Mouse (Mus musculus) T-helper 1 cell (primary cell): ENCODE data around the gene Trnt1.

Source experiments
- in situ Hi-C: fragments of 300-600 bp; cut with MboI, MseI; formaldehyde crosslinking; loops from one replicate; pipeline ENCODE4 v1.15.1; 2025; ENCODE audit warnings: high pct_unique_total_duplicates

Gene Trnt1

DNA sequence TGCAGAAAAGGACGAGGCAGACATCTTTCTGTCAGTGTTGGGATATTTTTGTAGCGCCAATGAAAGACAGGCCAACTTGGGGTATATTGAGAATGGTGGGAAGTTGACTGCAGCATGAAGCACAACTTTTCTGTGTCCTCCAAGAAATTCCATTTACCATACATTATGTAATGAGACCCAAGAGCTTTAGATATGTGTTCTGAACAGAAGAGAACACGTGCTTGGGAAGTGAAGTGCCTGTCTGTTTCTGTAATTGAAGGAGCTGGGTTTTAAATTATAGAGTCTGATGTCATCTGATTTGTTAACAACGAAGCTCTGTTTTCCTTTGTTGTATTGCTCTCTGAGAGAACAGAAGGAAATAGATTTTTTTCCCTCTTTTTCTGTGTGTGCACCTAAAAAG, 1.1 kb downstream of the Trnt1 start:
- in situ Hi-C loops = no loop called here

DNA sequence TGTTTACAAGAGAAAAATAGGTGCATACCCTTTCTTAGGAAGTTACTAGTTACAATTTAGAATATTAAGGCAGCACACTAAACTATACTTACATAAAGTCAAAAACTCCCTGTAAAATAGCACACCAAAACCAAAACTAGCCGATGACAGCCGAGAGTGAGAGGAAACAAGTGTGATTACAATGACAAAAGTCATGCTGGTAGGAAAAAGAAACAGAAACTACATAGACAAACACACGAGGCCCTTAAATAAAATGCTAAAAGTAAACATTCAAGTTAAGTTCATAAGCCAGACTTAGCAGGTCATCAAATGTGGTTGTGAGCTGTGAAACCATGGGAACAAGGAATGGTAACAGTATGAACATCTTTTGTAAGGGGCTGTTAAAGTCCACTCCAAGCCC, 18.2 kb downstream of the Trnt1 start:
- in situ Hi-C loops = loop anchor here (25.0 kb wide), 2 partner anchors 1600 to 2000 kb away; partner anchors contain the start of gene Arl8b

DNA sequence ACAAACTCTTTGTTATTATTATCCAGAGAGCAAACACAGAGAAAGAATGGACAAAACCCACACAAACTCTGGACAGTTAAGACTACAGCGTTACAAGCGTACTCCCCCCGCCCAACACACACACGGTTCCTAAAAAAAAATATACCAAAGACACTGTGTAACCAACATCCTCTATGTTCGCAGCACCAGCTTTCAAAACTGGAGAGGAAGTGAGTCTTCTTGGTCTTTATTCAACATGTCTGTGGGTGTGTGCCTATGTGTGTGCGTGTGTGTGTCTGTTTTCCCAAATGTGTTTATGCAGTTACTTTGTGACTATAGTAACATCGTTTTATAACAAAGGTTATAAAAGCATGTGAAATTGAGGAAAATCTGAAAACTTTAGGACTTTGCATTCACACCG, 22.5 kb downstream of the Trnt1 start:
- in situ Hi-C loops = loop anchor here (5.0 to 25.0 kb wide), 4 partner anchors 1271 to 1996 kb away; partner anchors contain the start of gene Arl8b

DNA sequence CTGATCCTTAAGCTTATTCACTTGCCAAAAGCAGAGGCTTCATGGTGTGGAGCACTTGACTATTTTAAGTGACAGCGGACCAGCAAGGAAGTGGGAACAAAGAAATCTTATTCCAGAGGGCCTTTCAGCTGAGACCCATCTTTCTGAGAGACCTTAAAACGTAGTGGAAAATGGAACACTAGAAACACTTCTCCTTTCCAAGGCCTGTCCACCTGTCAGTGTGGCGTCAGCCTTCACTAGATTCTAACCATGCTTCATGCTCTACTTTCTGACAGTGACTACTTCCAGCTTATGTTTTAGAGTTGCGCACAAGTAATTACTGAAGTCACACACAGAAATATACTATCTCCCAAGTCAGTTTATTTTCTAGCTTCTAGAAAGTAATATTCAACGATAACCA, 23.6 kb downstream of the Trnt1 start:
- in situ Hi-C loops = loop anchor here (5.0 to 25.0 kb wide), 4 partner anchors 1270 to 1995 kb away; partner anchors contain the start of gene Arl8b

DNA sequence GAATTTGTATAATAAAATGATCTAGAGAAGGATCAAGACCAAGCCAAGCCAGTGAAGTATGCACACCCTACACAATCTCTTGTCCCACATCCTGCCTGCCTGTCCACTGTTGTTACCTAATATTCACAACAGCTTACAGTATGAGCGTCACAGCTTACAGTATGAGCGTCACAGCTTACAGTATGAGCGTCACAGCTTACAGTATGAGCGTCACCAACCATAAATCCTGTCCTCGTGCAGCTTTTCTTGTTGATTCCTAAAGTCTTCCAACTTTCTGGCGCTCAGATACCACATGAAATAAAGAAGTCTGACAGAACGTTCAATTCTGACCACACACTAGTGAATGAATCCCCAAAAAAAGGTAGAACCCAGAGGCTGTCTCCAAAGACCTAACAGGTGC, 24.2 kb downstream of the Trnt1 start:
- in situ Hi-C loops = loop anchor here (5.0 to 25.0 kb wide), 4 partner anchors 1269 to 1994 kb away; partner anchors contain the start of gene Arl8b

DNA sequence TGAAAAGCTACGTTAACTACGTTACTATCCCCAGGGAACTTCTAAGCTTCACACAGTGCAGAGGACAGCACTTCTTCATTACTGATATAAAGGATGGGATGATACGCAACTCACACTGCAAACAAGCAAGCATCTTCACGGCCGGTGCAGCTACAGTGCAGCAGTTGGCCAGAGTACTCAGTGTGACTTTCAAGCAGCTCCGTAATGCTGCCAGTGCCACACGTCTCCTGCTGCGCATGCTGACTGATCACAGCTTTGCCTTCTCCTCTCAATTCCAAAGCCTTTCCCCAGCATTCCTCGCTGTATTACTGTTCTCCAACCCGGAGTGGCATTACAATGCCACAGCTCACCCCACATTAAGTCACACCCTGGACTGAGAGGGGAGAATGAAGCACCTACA, 24.7 kb downstream of the Trnt1 start:
- in situ Hi-C loops = loop anchor here (5.0 to 25.0 kb wide), 4 partner anchors 1269 to 1994 kb away; partner anchors contain the start of gene Arl8b

DNA sequence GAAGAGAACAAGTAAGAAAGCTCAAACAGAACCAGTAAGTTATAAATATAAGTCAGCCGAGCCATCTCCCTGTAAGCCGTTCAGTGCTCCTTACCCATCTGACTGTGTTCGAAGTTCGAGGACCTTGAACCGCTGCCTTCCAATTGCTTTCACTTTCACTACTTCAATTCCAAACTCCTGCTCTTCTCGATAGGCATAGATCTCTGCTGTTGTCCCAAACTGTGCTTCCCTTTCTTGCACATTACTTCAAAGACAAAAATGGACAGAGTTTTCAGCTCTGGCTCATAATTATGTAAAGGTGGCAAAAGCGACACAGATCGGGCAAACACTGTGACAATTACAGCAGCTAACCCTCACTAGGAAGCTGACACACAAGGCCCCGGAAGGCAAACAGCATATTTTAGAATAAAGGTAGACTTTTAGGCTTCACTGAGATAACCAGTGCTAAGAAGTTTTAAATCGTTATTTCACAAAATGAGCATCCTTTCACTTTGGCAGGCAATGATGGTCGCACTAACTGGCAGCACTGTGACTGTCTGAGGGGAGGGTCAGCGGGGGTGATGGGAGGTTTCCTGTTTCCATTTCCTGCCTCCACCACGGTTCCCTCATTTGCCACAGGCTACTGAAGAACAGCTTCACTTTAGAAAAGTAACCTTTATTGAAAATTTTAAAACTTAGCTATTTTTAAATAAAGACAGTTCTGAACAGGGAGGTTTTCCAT, 25.3 kb downstream of the Trnt1 start:
- in situ Hi-C loops = loop anchor here (5.0 to 25.0 kb wide), 4 partner anchors 1268 to 1993 kb away; partner anchors contain the start of gene Arl8b

DNA sequence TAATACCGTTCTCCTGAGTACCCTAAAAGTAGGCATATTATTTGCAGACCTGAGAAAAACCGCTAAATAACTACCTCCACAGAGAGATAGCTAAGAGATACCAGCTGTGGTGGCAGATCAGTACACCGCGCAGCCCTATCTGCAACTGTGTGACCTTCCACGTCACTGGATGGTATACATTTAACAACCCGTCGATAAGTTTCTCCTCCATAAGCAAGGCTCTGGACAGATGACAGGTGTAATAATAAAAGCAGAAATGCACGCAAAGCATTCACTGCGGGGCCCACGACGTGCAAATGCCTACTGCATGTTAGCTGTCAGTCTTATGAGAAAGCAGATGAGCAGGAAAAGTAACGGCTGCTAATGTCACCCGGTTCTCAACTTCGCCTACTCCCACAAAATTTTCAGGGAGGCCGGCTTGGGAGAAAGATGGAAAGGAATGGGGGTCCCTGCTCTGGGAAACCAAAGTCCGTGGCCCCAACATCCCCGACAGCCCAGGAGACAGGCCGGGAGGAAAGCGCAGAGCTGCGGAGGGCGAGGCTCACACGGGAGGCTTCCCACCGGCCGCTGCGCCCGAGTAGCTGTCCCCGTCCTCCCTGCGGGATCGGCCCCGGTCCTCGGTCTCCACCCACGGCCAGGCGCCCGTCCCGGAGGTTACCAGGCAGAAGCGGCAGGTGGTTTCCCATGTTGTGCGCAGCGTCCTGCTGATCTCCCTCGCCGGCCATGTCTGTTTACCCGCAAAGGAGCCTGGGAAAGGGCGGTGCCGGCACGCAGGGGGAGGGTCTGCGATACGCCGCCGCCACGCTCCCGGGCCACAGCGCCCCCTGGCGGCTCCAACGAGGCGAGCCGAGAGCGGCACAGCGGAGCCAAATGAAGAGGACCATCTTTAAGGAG, 30.7 kb downstream of the Trnt1 start, which contains the start of gene Crbn:
Crbn (minus strand) TSS at position 745 of the 894 bp plus-strand sequence.
- in situ Hi-C loops = loop anchor here (10.0 to 25.0 kb wide), 3 partner anchors 1588 to 1988 kb away; partner anchors contain the start of gene Arl8b

DNA sequence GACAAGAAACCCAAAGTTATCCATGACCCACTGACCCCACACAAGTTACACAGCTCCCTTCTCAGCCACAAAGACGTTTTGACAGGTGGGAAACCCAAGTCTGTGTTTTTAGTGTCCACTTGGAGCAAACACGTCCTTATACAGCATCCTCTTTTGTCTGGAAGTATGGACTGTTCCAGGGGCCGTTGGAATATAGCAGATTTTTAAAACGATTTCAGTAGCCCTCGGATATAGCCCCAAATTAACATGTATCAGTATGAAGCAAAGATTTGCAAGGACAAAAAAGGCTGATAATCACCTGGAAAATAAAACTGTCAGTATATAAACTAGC, 31.3 kb downstream of the Trnt1 start:
- in situ Hi-C loops = no loop called here

DNA sequence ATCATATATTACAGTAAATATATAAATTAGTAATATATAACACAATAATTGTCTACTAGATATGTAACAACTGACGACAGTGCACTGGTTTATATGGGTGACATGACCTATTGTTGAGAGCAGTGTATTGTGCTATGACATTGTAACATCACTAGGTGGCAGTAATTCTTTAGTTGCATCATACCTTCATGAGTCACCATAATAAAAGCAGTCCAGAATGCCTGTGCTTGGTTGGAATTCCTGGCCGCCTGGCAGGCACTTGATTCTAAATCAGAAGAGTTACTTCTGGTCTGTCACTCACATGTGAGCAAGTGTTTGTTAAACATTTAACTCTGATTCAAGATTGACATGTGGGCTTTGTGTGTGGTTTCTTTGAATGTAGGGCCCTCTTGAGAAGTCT, 36.0 kb downstream of the Trnt1 start:
- in situ Hi-C loops = loop anchor here (5.0 kb wide), 1 partner anchor 143 kb away; no protein-coding TSS in a partner anchor

DNA sequence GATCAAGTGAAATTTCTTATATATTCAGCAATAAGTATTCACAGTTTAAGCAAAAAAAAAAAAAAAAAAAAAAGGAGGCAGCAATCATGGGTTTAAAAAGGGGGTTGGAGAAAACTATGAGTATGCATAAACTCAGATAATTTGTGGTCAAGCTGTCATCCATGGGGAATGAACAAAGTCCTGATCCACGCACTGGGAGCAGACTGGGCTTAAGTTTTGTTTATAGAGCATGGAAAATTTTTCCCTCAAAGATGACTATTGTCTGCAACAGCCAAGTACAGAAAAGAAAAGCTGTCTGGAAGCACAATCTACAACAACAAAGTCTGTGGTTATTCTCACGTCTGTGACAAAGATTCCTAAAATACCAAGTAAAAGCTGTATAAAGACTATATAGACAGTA, 40.2 kb downstream of the Trnt1 start:
- in situ Hi-C loops = loop anchor here (5.0 kb wide), 1 partner anchor 147 kb away; no protein-coding TSS in a partner anchor

DNA sequence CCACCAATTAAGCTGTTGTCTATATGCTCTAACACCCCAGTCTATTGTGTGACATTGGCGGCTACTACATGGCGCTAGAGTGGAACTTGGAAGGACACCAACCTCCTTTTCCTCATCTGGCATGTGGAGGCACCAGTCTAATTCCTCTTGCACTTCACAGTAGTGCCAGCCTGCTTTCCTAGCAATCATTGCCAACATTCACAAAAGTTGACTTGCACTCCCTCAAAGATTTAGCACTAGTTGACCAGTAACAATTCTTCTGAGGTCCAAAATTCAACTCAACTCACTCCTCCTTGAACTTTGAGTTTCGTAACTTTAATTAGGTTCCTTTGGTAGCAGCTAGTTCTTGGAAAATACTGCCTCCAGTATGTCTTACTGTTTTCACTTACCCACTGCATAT, 41.8 kb downstream of the Trnt1 start:
- in situ Hi-C loops = no loop called here

DNA sequence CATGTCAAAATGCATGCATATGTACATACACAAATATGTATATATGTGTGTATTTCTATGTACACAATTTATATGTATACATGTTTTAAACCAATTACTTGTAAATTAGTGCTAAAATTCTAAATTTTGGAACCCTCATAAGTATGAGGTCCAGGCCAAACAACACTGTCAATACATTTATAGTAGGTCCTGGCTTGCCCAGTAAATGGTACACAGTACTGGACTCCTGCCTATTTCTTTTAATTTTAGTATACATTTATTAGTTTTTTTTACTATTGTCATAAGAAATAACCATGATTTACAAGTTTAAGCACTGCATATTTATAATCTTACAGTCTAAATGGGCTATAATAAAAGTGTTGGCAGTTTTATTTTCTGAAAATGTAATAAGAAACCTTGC, 50.3 kb downstream of the Trnt1 start:
- in situ Hi-C loops = no loop called here

DNA sequence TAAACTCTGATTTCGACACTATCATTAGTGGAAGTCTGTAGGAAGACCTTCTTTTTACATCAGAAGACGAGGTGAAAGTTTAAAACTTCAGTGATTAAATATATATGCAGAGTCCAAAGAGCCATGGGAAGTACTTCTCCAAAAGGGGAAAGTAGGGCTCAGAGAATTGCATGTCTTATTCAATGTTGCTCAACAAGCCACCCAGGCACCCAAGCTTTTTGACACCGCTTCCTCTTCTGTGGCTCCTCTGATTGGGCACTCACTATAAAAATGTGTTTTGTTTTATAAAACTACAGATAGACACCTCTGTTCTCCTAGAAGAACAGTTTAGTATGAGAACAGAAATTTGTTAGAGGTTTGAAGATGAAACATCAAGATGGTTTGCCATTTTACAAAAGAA, 51.0 kb downstream of the Trnt1 start:
- in situ Hi-C loops = no loop called here

DNA sequence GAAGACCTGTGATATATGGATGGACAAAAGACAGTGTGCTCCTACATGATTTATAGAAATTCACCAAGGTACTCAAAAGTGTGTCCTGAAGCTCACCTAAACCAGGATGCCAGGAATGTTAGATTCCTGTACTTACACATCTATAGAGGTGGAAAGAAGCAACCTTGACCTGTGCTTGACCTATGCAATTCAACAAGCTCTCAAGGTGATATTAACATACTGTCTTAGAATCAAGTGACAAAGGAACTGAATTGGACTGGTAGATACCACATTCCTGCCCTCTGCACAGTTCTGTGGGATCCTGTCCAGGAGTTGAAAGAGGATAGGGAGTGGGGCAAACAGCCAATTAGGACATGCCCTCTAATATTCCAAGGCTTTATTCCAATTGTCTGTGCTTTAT, 51.6 kb downstream of the Trnt1 start:
- in situ Hi-C loops = no loop called here

DNA sequence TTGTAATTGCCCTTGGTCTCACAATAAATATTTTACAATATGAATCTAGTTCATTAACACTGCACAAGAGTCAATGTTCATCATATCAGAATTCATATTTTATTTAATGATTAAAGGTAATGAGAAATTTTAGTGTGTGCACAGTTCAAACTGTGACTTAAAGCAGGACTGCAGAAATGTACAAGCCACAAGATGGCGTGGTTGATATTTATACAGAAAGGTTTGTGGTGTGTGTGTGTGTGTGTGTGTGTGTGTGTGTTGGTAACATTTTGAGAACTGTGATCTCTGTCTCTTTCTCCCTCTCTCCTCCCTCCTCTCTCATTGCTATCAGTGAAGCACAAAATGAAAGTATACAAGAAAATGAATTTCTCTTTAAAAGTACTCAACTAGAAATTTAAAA, 53.4 kb downstream of the Trnt1 start:
- in situ Hi-C loops = no loop called here
